Mouse (Mus musculus): ENCODE measurements around the gene Kdm3a. TPM values are rescaled to one million over a fixed set of nuclear protein-coding genes. Genes with fewer than 3 reads are reported as not detected.

The Kdm3a gene
- total RNA-seq, 2 experiments from 2014 or later = 10.2 to 12.5 TPM

DNA sequence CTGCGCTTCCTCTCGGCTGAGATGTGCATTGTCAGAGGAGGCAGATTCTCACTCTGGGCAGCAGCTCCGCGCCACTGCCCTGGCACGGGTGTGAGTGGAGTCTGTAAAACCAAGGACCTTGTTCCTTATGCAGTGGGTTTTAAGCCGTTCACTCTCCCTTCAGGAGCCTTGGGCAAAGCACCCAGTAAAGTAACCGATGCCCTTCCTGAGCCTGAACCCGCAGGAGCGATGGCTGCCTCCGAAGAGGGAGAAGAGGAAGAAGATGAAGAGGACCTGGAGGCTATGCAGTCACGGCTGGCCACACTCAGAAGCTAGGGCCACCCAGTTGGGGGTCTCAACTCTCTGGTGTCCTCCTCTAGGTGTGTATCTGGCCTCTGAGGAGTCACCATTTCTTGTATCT lies 53.3 kb downstream of the Kdm3a start:
- DNase-seq (ENCODE audit: low spot score) = no peak

DNA sequence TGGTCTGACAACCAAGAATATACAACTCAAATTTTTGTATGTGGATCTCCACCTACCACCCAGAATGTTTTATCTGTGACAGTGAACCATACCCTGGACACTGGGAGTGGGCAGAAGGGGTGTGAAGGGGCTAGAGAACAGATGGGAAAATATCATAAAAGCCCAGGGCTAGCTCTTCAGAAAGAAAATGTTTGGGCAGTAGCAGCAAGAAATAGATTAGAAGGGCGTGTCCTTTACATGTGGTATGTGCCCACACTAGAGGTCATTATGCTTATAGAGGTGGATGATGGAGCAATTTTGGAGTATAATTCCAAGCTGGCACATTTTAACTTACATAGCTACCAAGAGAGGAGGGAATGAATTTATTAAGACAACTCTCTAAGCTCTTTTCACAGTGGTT lies 57.4 kb downstream of the Kdm3a start:
- DNase-seq (ENCODE audit: low spot score) = no peak

DNA sequence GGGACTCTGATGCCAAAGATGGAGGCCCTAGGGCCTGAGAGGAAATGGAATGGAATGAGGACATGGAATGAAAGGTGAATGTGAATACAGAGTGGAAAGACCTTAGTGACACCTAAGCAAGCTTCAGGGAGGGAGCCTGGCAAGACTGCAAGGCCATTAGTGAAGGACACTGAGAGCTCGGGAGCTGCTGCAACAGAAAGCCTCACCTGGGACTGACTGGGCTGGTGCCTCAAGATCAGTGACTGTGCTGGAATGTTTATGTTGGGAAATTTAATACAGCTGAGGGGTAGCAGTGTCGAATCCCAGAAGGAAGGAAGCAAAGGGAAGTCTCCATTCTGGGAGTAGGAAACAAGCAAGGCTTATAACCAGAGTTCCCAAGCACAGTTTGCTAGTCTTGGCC lies 63.8 kb downstream of the Kdm3a start:
- DNase-seq (ENCODE audit: low spot score) = no peak

DNA sequence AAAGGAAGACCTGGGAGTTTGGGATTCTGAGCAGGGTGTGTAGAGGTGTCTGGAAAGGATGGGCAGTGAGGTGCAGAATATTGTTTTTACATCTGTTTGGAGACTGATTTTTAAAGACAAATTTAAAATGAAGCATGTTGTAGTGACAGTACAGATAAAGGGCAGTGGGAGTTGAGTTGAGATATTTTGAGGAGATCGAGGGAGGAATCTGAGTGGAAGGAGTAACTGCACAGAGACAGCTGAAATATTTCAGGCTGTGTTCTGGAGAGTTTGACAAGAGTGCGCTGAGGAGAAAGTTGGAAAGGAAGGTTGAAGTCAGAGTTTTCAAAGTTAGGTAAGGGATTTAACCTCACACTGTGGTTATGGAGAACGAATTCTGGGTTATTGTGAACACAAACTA lies 64.2 kb downstream of the Kdm3a start:
- no peak for DNase-seq (ENCODE audit: low spot score)

DNA sequence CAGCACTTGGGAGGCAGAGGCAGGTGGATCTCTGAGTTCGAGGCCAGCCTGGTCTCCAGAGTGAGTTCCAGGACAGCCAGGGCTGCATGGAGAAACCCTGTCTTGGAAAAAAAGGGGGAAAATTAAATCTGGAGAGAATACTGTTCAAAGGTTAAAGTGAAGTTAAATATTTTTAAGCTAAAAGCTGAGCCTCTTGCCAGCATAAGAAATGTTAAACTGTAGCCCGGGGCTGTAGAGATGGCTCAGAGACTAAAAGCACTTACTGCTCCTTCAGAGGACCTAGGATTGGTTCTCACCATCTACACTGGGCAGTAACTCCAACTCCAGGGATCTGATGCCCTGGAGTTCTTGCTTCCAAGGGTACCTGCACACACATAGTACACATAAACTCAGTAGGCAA lies 76.0 kb downstream of the Kdm3a start:
- no peak for DNase-seq (ENCODE audit: low spot score)

DNA sequence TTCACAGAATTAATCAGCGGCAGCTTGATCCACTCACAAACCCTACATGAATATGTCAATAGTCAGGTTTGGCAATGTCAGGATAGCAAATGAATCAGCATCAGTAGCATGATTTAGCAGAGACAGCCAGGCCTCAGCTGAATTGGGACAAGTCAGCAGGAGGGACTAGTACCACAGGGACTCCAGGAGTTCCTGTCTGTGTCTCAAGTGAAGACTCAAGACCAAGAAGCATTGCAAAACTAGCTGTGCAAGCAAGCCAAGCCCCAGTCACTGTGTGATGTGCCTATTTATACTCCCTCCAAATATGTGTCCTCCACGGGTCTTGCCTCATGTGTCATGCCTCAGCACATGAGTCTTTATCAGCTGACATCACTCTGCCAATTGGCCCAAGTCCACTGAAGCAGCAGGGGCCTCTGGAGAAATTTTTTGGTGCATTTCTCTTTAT lies 77.3 kb downstream of the Kdm3a start:
- DNase-seq (ENCODE audit: low spot score) = peak; percentile 10

DNA sequence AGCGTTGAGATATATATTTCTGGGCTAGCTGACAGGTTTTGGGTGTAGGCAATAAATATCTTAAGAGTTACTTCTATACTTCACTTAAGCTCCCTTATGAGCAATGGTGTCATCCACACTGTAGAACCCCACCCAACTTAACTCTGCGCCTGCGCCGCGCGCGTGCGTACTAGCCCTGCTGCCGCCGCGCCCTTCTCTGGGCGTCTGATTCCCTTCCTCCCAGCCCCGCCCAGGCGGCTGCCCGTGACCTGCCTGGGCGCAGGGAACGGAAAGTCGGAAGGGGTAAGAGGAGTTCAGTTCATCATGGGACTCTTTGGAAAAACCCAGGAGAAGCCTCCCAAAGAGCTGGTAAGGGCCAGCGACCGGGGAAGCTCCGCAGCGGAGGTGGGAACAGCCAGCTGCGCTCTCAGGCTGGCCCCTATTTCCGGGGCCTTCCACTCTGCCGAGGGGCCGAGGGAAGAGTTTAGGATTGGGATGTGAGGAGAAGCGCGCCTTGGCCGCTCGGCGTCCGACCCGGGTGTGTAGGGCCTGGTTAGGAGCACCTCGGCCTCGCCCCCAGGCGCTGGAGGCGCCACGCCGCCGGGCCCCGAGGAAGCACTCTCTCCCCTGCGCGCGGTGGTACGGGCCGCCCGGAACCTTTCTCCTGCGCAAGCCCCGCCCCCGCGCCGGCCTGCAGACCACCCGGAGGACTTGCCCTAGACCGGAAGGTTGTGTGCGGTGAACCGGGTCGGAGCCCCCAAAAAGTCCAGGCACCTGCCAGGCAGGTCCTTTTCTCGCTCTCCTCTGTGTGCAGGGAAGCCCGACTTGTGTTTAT lies 88.9 kb downstream of the Kdm3a start, which contains the start of gene Chmp3:
Chmp3 (plus strand) TSS at position 112 of the 814 bp plus-strand sequence.
- peak; percentile 96 for DNase-seq (ENCODE audit: low spot score)

Other genes starting within 250 kb of the Kdm3a start
- 100 to 1,000 TPM; 128 to 132 TPM for gene Rmnd5a, start 192.4 kb downstream of the Kdm3a start, total RNA-seq (2021)
- gene Rnf103, start 139.1 kb downstream of the Kdm3a start, total RNA-seq (2021) = 10 to 100 TPM; 18.7 to 19.6 TPM
- 10 to 100 TPM; 40.7 to 43.3 TPM for gene Chmp3, start 89.2 kb downstream of the Kdm3a start, total RNA-seq (2021)
- 10 to 100 TPM; 66.8 to 69.9 TPM for gene Reep1, start 74.6 kb upstream of the Kdm3a start, total RNA-seq (2021)
- gene Mrpl35, start 194.0 kb upstream of the Kdm3a start, total RNA-seq (2021) = 10 to 100 TPM; 38.3 to 41.7 TPM
- 100 to 1,000 TPM; 272 to 274 TPM for gene Immt, start 198.3 kb upstream of the Kdm3a start, total RNA-seq (2021)